Mouse (Mus musculus): ENCODE data around the gene Vac14.

Vac14 gene

GRCm38 (mm10) chr8:110717131-110717530 lies 98.7 kb downstream of the Vac14 start:
- no peak for DNase-seq (ENCODE audit: low spot score in 2 of 2)

- DNase-seq (ENCODE audit: low spot score in 2 of 2) = no peak
These were observed 100.0 kb downstream of the Vac14 start for GRCm38 (mm10) chr8:110718209-110718968.

GRCm38 (mm10) chr8:110718969-110719670 lies 100.7 kb downstream of the Vac14 start:
- no peak for DNase-seq (ENCODE audit: low spot score in 2 of 2)

GRCm38 (mm10) chr8:110719898-110720653 lies 101.7 kb downstream of the Vac14 start:
- no peak for DNase-seq (ENCODE audit: low spot score in 2 of 2)

- DNase-seq (ENCODE audit: low spot score in 2 of 2) = peak; percentile 66 to 68
These were observed 102.6 kb downstream of the Vac14 start, which contains the start of gene Mtss1l for GRCm38 (mm10) chr8:110720685-110721598. Gene Mtss1l (plus strand): TSS chr8:110721476.

GRCm38 (mm10) chr8:110721606-110722413 lies 103.4 kb downstream of the Vac14 start:
- peak in 1 of 2 experiments; percentile 33 for DNase-seq (ENCODE audit: low spot score in 2 of 2)

GRCm38 (mm10) chr8:110722414-110723011 lies 104.1 kb downstream of the Vac14 start:
- no peak for DNase-seq (ENCODE audit: low spot score in 2 of 2)

GRCm38 (mm10) chr8:110724493-110724892 lies 106.1 kb downstream of the Vac14 start:
- DNase-seq (ENCODE audit: low spot score in 2 of 2) = no peak

- DNase-seq (ENCODE audit: low spot score in 2 of 2) = no peak
These were observed 106.9 kb downstream of the Vac14 start for GRCm38 (mm10) chr8:110725084-110725838.

- DNase-seq (ENCODE audit: low spot score in 2 of 2) = no peak
These were observed 108.5 kb downstream of the Vac14 start for GRCm38 (mm10) chr8:110726893-110727292.

GRCm38 (mm10) chr8:110731346-110731859 lies 113.0 kb downstream of the Vac14 start:
- DNase-seq (ENCODE audit: low spot score in 2 of 2) = no peak

- DNase-seq (ENCODE audit: low spot score in 2 of 2) = no peak
These were observed 114.7 kb downstream of the Vac14 start for GRCm38 (mm10) chr8:110733036-110733435.

- no peak for DNase-seq (ENCODE audit: low spot score in 2 of 2)
These were observed 120.3 kb downstream of the Vac14 start for GRCm38 (mm10) chr8:110738591-110739195.

GRCm38 (mm10) chr8:110740629-110741175 lies 122.3 kb downstream of the Vac14 start:
- DNase-seq (ENCODE audit: low spot score in 2 of 2) = no peak

GRCm38 (mm10) chr8:110741816-110742451 lies 123.5 kb downstream of the Vac14 start:
- no peak for DNase-seq (ENCODE audit: low spot score in 2 of 2)

GRCm38 (mm10) chr8:110742452-110742818 lies 124.0 kb downstream of the Vac14 start:
- no peak for DNase-seq (ENCODE audit: low spot score in 2 of 2)

GRCm38 (mm10) chr8:110745162-110745561 lies 126.8 kb downstream of the Vac14 start:
- DNase-seq (ENCODE audit: low spot score in 2 of 2) = no peak

- DNase-seq (ENCODE audit: low spot score in 2 of 2) = no peak
These were observed 128.3 kb downstream of the Vac14 start for GRCm38 (mm10) chr8:110746661-110747060.
